Comparison of ENCODE assay signal across 8 mouse cellular contexts in the genomic region with DNA sequence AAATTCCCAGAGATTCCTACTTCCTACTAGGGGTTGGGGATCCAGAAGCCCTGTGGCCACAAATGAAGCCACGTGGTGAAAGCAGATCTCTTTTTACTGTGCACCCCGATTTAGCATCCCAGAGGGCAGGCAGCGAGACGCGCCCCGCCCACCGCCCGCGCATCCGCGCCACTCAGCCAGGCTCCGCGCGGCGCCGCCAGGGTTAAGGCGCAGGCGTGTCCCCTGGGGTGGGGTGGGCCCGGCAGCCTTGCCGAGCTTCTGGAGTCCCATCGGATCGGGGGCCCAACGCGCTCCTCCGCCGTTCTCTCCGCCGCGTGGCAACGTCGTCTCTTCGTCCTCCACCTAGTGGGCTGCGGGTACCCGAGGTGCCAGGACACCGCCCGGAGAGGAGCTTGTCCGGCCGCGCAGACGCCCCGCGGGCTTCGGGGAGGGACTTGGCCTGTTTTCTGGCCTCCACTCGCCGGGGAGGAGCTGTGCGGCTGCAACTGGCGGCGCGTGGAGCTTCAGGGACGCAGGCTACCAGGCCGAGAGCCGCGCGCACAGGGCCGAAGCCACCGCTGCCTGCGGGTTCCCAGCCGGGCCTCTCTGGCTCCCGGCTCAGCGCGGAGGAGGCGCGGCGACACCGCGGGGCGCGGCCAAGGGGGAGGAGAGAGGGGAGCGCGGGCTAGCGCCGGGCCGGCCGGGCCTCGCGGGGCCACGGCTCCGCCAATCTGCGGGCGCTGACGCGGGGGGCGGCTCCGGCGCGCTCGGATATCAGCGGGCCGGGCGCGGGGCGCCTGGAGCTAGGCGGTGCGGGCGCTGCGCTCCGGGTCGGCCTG. TPM values are rescaled to one million over a fixed set of nuclear protein-coding genes. Genes with fewer than 3 reads are reported as not detected.
DNase-seq lines count a peak whose midpoint lies in the region; ATAC-seq and TF ChIP-seq lines count a peak whose summit lies in the region.

A gene (plus strand): TSS at position 212 of the 818 bp plus-strand sequence.

- no peak for TF ChIP-seq EP300 in stomach, postnatal 0 days (optimal IDR thresholded peaks at IDR 0.05)

- H3K4me3 ChIP-seq in brown adipose tissue, adult 24 weeks (ENCODE audit: insufficient read depth, low read depth, low read length): peak within 1 kb of the TSS; percentile 80
- peak within 1 kb of the TSS; percentile 67 for H3K4me3 ChIP-seq in forebrain, embryonic 12.5 days (replicated peaks)
- peak within 1 kb of the TSS; percentile 61 to 74 for H3K4me3 ChIP-seq in heart, embryonic 14.5 days (ENCODE audit: control insufficient read depth in 1 of 2, insufficient read depth in 1 of 2, low read depth in 1 of 2, low read length in 2 of 2)
- peak within 1 kb of the TSS; percentile 83 for H3K4me3 ChIP-seq in liver, adult 2 months (ENCODE audit: insufficient read depth, low read depth, low read length)
- peak within 1 kb of the TSS; percentile 83 for H3K4me3 ChIP-seq in midbrain, postnatal 0 days (ENCODE audit: low read depth, low read length)
- peak within 1 kb of the TSS; percentile 66 for H3K4me3 ChIP-seq in stomach, postnatal 0 days (ENCODE audit: low read depth, low read length)

- H3K9ac ChIP-seq in forebrain, embryonic 12.5 days: peak within 1 kb of the TSS; percentile 80
- H3K9ac ChIP-seq in heart, embryonic 14.5 days (ENCODE audit: low read length): peak within 1 kb of the TSS; percentile 83
- H3K9ac ChIP-seq in liver, adult 2 months (ENCODE audit: low read depth, low read length): peak within 1 kb of the TSS; percentile 86
- H3K9ac ChIP-seq in midbrain, postnatal 0 days (replicated peaks; ENCODE audit: low read length, poor library complexity, severe bottlenecking): peak within 1 kb of the TSS; percentile 96
- peak within 1 kb of the TSS; percentile 76 for H3K9ac ChIP-seq in stomach, postnatal 0 days (ENCODE audit: low read length)

- peak; percentile 87 for ATAC-seq in forebrain, embryonic 12.5 days (ENCODE audit: low FRiP score)
- ATAC-seq in heart, embryonic 14.5 days (ENCODE audit: insufficient number of reproducible peaks, insufficient read depth, low FRiP score, low read depth): peak; percentile 79
- ATAC-seq in midbrain, postnatal 0 days (ENCODE audit: low FRiP score): peak; percentile 89
- peak; percentile 94 for ATAC-seq in stomach, postnatal 0 days (ENCODE audit: low FRiP score, low TSS enrichment)

- H3K27me3 ChIP-seq in forebrain, embryonic 12.5 days: peaks cover 46% of the 10 kb centered on the region
- peaks cover 34% of the 10 kb centered on the region for H3K27me3 ChIP-seq in heart, embryonic 14.5 days (ENCODE audit: control insufficient read depth, insufficient read depth, low read length)
- H3K27me3 ChIP-seq in liver, adult 2 months (ENCODE audit: control insufficient read depth, insufficient read depth, low read length): no peaks in the 10 kb centered on the region
- H3K27me3 ChIP-seq in midbrain, postnatal 0 days (ENCODE audit: insufficient read depth, low read length): no peaks in the 10 kb centered on the region
- H3K27me3 ChIP-seq in stomach, postnatal 0 days (ENCODE audit: control insufficient read depth, insufficient read depth, low read length): no peaks in the 10 kb centered on the region; the same call in 1 of the 2 replicates

- H3K27ac ChIP-seq in brown adipose tissue, adult 24 weeks (replicated peaks; ENCODE audit: low read depth, low read length): peak within 1 kb of the TSS; percentile 70
- peak within 1 kb of the TSS; percentile 95 for H3K27ac ChIP-seq in forebrain, embryonic 12.5 days
- peak within 1 kb of the TSS; percentile 47 to 84; a peak in 3 of 4 replicates for H3K27ac ChIP-seq in heart, embryonic 14.5 days (replicated peaks in 1 of 2; ENCODE audit: control insufficient read depth in 1 of 2, insufficient read depth in 1 of 2, low read depth in 2 of 2, low read length in 2 of 2)
- peak within 1 kb of the TSS; percentile 92 for H3K27ac ChIP-seq in liver, adult 2 months (replicated peaks; ENCODE audit: insufficient read depth, low read depth, low read length)
- peak within 1 kb of the TSS; percentile 97 for H3K27ac ChIP-seq in midbrain, postnatal 0 days (ENCODE audit: low read depth, low read length)
- peak within 1 kb of the TSS; percentile 87 for H3K27ac ChIP-seq in stomach, postnatal 0 days (replicated peaks)

- H3K36me3 ChIP-seq in forebrain, embryonic 12.5 days (replicated peaks): 0 out of 2 replicates have a peak, but pooled peaks cover 8% of the 10 kb centered on the region
- peaks cover 7% of the 10 kb centered on the region; the same call in 1 of the 2 replicates for H3K36me3 ChIP-seq in heart, embryonic 14.5 days (ENCODE audit: control insufficient read depth, insufficient read depth, low read length)
- peaks cover 10% of the 10 kb centered on the region for H3K36me3 ChIP-seq in liver, adult 2 months (ENCODE audit: control insufficient read depth, insufficient read depth, low read length)
- peaks cover 12% of the 10 kb centered on the region for H3K36me3 ChIP-seq in midbrain, postnatal 0 days (ENCODE audit: insufficient read depth, low read length)
- H3K36me3 ChIP-seq in stomach, postnatal 0 days (ENCODE audit: control insufficient read depth, insufficient read depth, low read length): peaks cover under 1% of the 10 kb centered on the region

- 0 out of 2 replicates have a peak, but pooled peaks have one; percentile 2 for TF ChIP-seq CTCF in liver, adult 2 months (IDR thresholded peaks at IDR 0.05; ENCODE audit: low read depth, low read length)
- TF ChIP-seq CTCF in midbrain, postnatal 0 days (IDR thresholded peaks at IDR 0.05): no peak; the same call in 1 of the 2 replicates
- TF ChIP-seq CTCF in stomach, postnatal 0 days (IDR thresholded peaks at IDR 0.05; ENCODE audit: low read depth): peak; percentile 36; the same call in 1 of the 2 replicates

- peak within 1 kb of the TSS; percentile 95 for H3K4me2 ChIP-seq in forebrain, embryonic 12.5 days
- H3K4me2 ChIP-seq in heart, embryonic 14.5 days (ENCODE audit: low read length): peak within 1 kb of the TSS; percentile 96
- H3K4me2 ChIP-seq in midbrain, postnatal 0 days (ENCODE audit: low read depth, low read length, poor library complexity, severe bottlenecking): peak within 1 kb of the TSS; percentile 90
- H3K4me2 ChIP-seq in stomach, postnatal 0 days (replicated peaks; ENCODE audit: low read depth): peak within 1 kb of the TSS; percentile 96

- DNase-seq in CD4-positive helper T cell, adult 2 months (ENCODE audit: low read depth, low spot score): peak; percentile 25
- peak; percentile 90 for DNase-seq in kidney, postnatal 10 days
- peak; percentile 74 for DNase-seq in liver, adult 2 months (ENCODE audit: extremely low read depth, low read depth, low spot score)
- peak; percentile 85 for DNase-seq in midbrain, postnatal 0 days (ENCODE audit: low spot score)
- peak; percentile 91 for DNase-seq in stomach, postnatal 0 days (ENCODE audit: low spot score)

- H3K79me2 ChIP-seq in liver, adult 2 months (ENCODE audit: control insufficient read depth, insufficient read depth, low read length): peaks cover 5% of the 10 kb centered on the region; the same call in 1 of the 2 replicates

- no peak; the same call in 1 of the 2 replicates for TF ChIP-seq POLR2A in liver, adult 2 months (IDR thresholded peaks at IDR 0.05; ENCODE audit: extremely low read depth, insufficient read depth, low read length)

- WGBS in forebrain, embryonic 12.5 days: 0% methylated on average over 95 of the region's 98 CpGs
- WGBS in heart, embryonic 14.5 days: under 1% methylated on average over 65 of the region's 98 CpGs
- WGBS in liver, adult 2 months: under 1% methylated on average over 96 of the region's 98 CpGs
- WGBS in midbrain, postnatal 0 days: under 1% methylated on average over 84 of the region's 98 CpGs
- WGBS in stomach, postnatal 0 days: 0% methylated on average over 64 of the region's 98 CpGs

- H3K9me3 ChIP-seq in forebrain, embryonic 12.5 days: no peaks in the 10 kb centered on the region
- H3K9me3 ChIP-seq in heart, embryonic 14.5 days (ENCODE audit: control insufficient read depth, low read length): no peaks in the 10 kb centered on the region
- H3K9me3 ChIP-seq in midbrain, postnatal 0 days (ENCODE audit: low read length): no peaks in the 10 kb centered on the region
- H3K9me3 ChIP-seq in stomach, postnatal 0 days (ENCODE audit: control insufficient read depth, low read length): no peaks in the 10 kb centered on the region

- H3K4me1 ChIP-seq in brown adipose tissue, adult 24 weeks (ENCODE audit: control insufficient read depth, insufficient read depth, insufficient read length, low read length): no peaks in the 10 kb centered on the region
- H3K4me1 ChIP-seq in forebrain, embryonic 12.5 days: peaks cover 39% of the 10 kb centered on the region
- H3K4me1 ChIP-seq in heart, embryonic 14.5 days (ENCODE audit: control insufficient read depth in 2 of 2, insufficient read depth in 2 of 2, low read length in 2 of 2): peaks cover 14 to 19% of the 10 kb centered on the region in 2 experiments
- H3K4me1 ChIP-seq in liver, adult 2 months (ENCODE audit: control insufficient read depth, insufficient read depth, low read length): peaks cover 13% of the 10 kb centered on the region
- H3K4me1 ChIP-seq in midbrain, postnatal 0 days (ENCODE audit: insufficient read depth, low read length): peaks cover 23% of the 10 kb centered on the region; the same call in 1 of the 2 replicates
- peaks cover 11% of the 10 kb centered on the region; the same call in 1 of the 2 replicates for H3K4me1 ChIP-seq in stomach, postnatal 0 days (replicated peaks; ENCODE audit: control insufficient read depth, insufficient read depth)

RNA-seq across cellular contexts. Expression of the gene that starts here (rescaled TPM):
- 19.0 and 33.0 TPM in 2 replicates for polyA plus RNA-seq in brown adipose tissue, adult 24 weeks (2012; ENCODE audit: insufficient read depth, insufficient read length, missing spikeins)
- 21.6 and 23.3 TPM in 2 replicates for polyA plus RNA-seq in forebrain, embryonic 12.5 days (2016; fragmentation: Nextera tagmentation; extraction: Ambion mirVana)
- 7.7 and 8.7 TPM in 2 replicates for polyA plus RNA-seq in heart, embryonic 14.5 days (2014; fragmentation: Nextera tagmentation; extraction: Ambion mirVana)
- 18.2 and 28.1 TPM in 2 replicates for total RNA-seq in liver, adult 2 months (2014; rRNA removed)
- polyA plus RNA-seq in liver, adult 2 months (2012; rRNA removed): 49.9 and 50.7 TPM in 2 replicates
- 85.7 and 106 TPM in 2 replicates for total RNA-seq in midbrain, postnatal 0 days (2014; rRNA removed)
- polyA plus RNA-seq in midbrain, postnatal 0 days (2015; fragmentation: Nextera tagmentation; extraction: Ambion mirVana): 51.6 and 52.7 TPM in 2 replicates
- 5.5 and 6.1 TPM in 2 replicates for polyA plus RNA-seq in stomach, postnatal 0 days (2015; fragmentation: Nextera tagmentation; extraction: Ambion mirVana)

Comparison
In these comparisons a context has a peak if more than half of its experiments do, and no peak if none do; other contexts are left out.
1. Peak in every context shown above with its lines: DNase-seq, ATAC-seq, H3K4me3 ChIP-seq and H3K27ac ChIP-seq.
2. DNase-seq: peak in every context shown above with its lines; median percentile 91 in stomach, postnatal 0 days; 90 in kidney, postnatal 10 days; 85 in midbrain, postnatal 0 days; 74 in liver, adult 2 months; 25 in CD4-positive helper T cell, adult 2 months.